Mouse (Mus musculus) CH12.LX (cell line): Measurements from ENCODE around the gene Dnajc15. TPM values are rescaled to one million over a fixed set of nuclear protein-coding genes. Genes with fewer than 3 reads are reported as not detected.

Experiments used
- DNase-seq: peaks from one replicate; pipeline ENCODE4 v3.0.0-alpha.2; 2013; ENCODE audit errors: extremely low read depth
- H3K27ac ChIP-seq: 2 replicates; pipeline ENCODE4 v1.5.1; 2012; ENCODE audit warnings: low read depth, mild to moderate bottlenecking, control low read depth, moderate library complexity; ENCODE audit not compliant: insufficient read depth
- H3K27me3 ChIP-seq: replicated peaks from 2 replicates; pipeline ENCODE3; 2012; ENCODE audit warnings: inconsistent platforms
- H3K36me3 ChIP-seq, 2 experiments: replicated peaks in 1 of 2; 2 replicates each; pipeline versions ENCODE3 to v1.6.1; 2012; ENCODE audit warnings: inconsistent platforms in 1 of 2, low read length in 1 of 2, mild to moderate bottlenecking in 1 of 2, mixed read lengths in 1 of 2, moderate library complexity in 1 of 2; ENCODE audit not compliant: control insufficient read depth in 1 of 2, insufficient read depth in 1 of 2
- H3K4me1 ChIP-seq, 2 experiments: 2 replicates each; pipeline ENCODE4 v1.6.1; 2012; ENCODE audit warnings: inconsistent platforms in 1 of 2, moderate library complexity in 1 of 2; ENCODE audit not compliant: insufficient read depth in 2 of 2, control insufficient read depth in 1 of 2
- H3K4me2 ChIP-seq: 2 replicates; pipeline ENCODE4 v1.6.1; 2012; ENCODE audit warnings: low read depth, mild to moderate bottlenecking, control low read depth; ENCODE audit not compliant: poor library complexity, insufficient read depth, severe bottlenecking
- H3K4me3 ChIP-seq, 3 experiments: fragments of 150-350 bp in 1 of 3; sonication (generic) in 1 of 3; replicated peaks in 1 of 3; 2 replicates each; pipeline versions ENCODE3 to v1.5.1; 2011 to 2012; ENCODE audit warnings: low read depth in 2 of 3, low read length in 2 of 3, mild to moderate bottlenecking in 2 of 3, moderate library complexity in 2 of 3, control low read depth in 1 of 3, improper control_type of control experiment in 1 of 3, inconsistent platforms in 1 of 3, mixed read lengths in 1 of 3; ENCODE audit not compliant: poor library complexity in 1 of 3
- H3K79me2 ChIP-seq: replicated peaks from 2 replicates; pipeline ENCODE4 v1.6.1; 2012; ENCODE audit warnings: mild to moderate bottlenecking, moderate library complexity; ENCODE audit not compliant: control insufficient read depth, poor library complexity, insufficient read depth, severe bottlenecking; ENCODE audit errors: extremely low read depth
- H3K9ac ChIP-seq: 2 replicates; pipeline ENCODE4 v1.6.1; 2012; ENCODE audit warnings: low read depth, mild to moderate bottlenecking, control low read depth, moderate library complexity; ENCODE audit not compliant: insufficient read depth
- H3K9me3 ChIP-seq: replicated peaks from 2 replicates; pipeline ENCODE3; 2012; ENCODE audit warnings: low read length, inconsistent platforms, mixed read lengths
- CHD2 ChIP-seq: IDR thresholded peaks from 2 replicates; pipeline ENCODE4 v1.6.1; 2011; ENCODE audit warnings: low read length, improper control_type of control experiment
- EP300 ChIP-seq: IDR thresholded peaks from 2 replicates; pipeline ENCODE4 v1.6.1; 2011; ENCODE audit warnings: low read length, improper control_type of control experiment
- GABPA ChIP-seq: IDR thresholded peaks from 2 replicates; pipeline ENCODE4 v1.6.1; 2012; ENCODE audit warnings: low read depth, low read length, improper control_type of control experiment, inconsistent platforms; ENCODE audit not compliant: insufficient replicate concordance
- JUN ChIP-seq: IDR thresholded peaks from 2 replicates; pipeline ENCODE4 v1.6.1; 2011; ENCODE audit warnings: low read depth, mild to moderate bottlenecking, low read length, improper control_type of control experiment, moderate library complexity; ENCODE audit not compliant: insufficient read depth
- JUND ChIP-seq: conservative IDR thresholded peaks from 2 replicates; pipeline ENCODE4 v1.6.1; 2011; ENCODE audit warnings: low read depth, low read length, improper control_type of control experiment
- MEF2A ChIP-seq: IDR thresholded peaks from 2 replicates; pipeline ENCODE4 v1.6.1; 2014; ENCODE audit warnings: low read depth, mild to moderate bottlenecking, inconsistent platforms, low read length, improper control_type of control experiment, borderline replicate concordance
- NRF1 ChIP-seq: IDR thresholded peaks from 2 replicates; pipeline ENCODE4 v1.6.1; 2014; ENCODE audit warnings: low read depth, mild to moderate bottlenecking, inconsistent platforms, low read length, improper control_type of control experiment, moderate library complexity
- POLR2AphosphoS2 ChIP-seq: IDR thresholded peaks from 2 replicates; pipeline ENCODE4 v1.6.1; 2011; ENCODE audit warnings: low read depth, low read length, improper control_type of control experiment
- SMC3 ChIP-seq: IDR thresholded peaks from 2 replicates; pipeline ENCODE4 v1.6.1; 2011; ENCODE audit warnings: low read depth, low read length, improper control_type of control experiment
- UBTF ChIP-seq: IDR thresholded peaks from 2 replicates; pipeline ENCODE4 v1.6.1; 2012; ENCODE audit warnings: low read depth, mild to moderate bottlenecking, inconsistent platforms, low read length, improper control_type of control experiment, moderate library complexity
- ZC3H11A ChIP-seq: IDR thresholded peaks from 2 replicates; pipeline ENCODE4 v1.6.1; 2012; ENCODE audit warnings: low read depth, mild to moderate bottlenecking, inconsistent platforms, low read length, improper control_type of control experiment
- ZNF384 ChIP-seq: IDR thresholded peaks from 2 replicates; pipeline ENCODE4 v1.6.1; 2012; ENCODE audit warnings: low read depth, low read length, improper control_type of control experiment, inconsistent platforms
- dilution Hi-C: fragments of 300-500 bp; cut with MboI; formaldehyde crosslinking; loops from 2 replicates; pipeline ENCODE4 v1.14.3; 2020; ENCODE audit warnings: low sequenced_read_pairs; ENCODE audit not compliant: extremely low pct_unique_long_range_greater_than_20kb, extremely low pct_ligation_motif_present
- in situ Hi-C: fragments of 300-500 bp; cut with MboI; formaldehyde crosslinking; loops from 3 replicates; pipeline ENCODE4 v1.14.3; 2019; ENCODE audit warnings: low sequenced_read_pairs, low pct_ligation_motif_present, low pct_unique_long_range_greater_than_20kb, mixed read lengths
- polyA plus RNA-seq: library from polyadenylated mRNA; unstranded; fragments of >175 nt; gene quantifications from 2 replicates; pipeline ENCODE4 v1.2.1, GENCODE M21; 2012; ENCODE audit warnings: low read depth; ENCODE audit not compliant: insufficient read length
- total RNA-seq, 2 experiments: library from RNA; depleted of rRNA; stranded (reverse); fragments of 300-350 nt in 1 of 2; fragments of >200 nt in 1 of 2; gene quantifications; 2 replicates each; pipeline ENCODE4 v1.2.3; 2012 to 2014

Dnajc15 gene
- total and polyA plus RNA-seq, 3 experiments, result 39.5 to 56.8 (median 41.7) TPM

- no peak for DNase-seq
These were observed 73.2 kb downstream of the Dnajc15 start for GRCm38 (mm10) chr14:77801571-77802267.

DNA sequence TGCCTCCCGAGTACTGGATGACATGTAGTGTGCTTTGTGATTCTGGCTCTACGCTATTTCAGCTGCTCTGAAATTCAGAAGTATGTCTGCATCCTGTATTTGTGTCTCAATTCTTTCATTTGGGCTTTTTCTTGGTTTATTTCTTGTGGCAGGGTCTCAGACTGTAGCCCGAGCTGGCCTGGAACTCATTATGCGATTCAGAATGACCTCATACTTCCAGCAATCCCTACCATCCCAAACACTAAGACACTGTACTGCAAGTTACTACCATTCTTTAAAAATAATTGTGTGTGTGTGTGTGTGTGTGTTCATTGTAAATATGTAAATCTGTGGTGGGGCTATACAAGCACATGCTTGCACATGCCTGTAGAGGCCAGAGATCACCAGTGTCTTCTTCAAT, 78.4 kb downstream of the Dnajc15 start:
- dilution Hi-C loops, result no loop called here
- Histone ChIP-seq H3K4me3 (no peak overlapping the region), H3K36me3 (no peaks in the 10 kb centered on the region), H3K79me2 (no peaks in the 10 kb centered on the region), H3K4me2 (no peak overlapping the region), H3K9me3 (no peaks in the 10 kb centered on the region), H3K4me1 (peaks cover 0 to 11% of the 10 kb centered on the region in 2 experiments; a peak in 2 of 4 replicates), H3K27me3 (no peaks in the 10 kb centered on the region), H3K9ac (no peak overlapping the region), H3K27ac (no peak overlapping the region)
- in situ Hi-C loops, result no loop called here
- no peak for TF ChIP-seq POLR2AphosphoS2
- TF ChIP-seq EP300, result no peak
- no peak for TF ChIP-seq JUND
- TF ChIP-seq NRF1, result no peak
- no peak for TF ChIP-seq CHD2
- no peak for DNase-seq

More at GRCm38 (mm10) chr14:77801571-77802267, 73.2 kb downstream of the Dnajc15 start:
- Histone ChIP-seq H3K27ac (no peak overlapping the region), H3K9me3 (no peaks in the 10 kb centered on the region), H3K4me1 (no peaks in the 10 kb centered on the region), H3K9ac (no peak overlapping the region), H3K4me2 (no peak overlapping the region), H3K79me2 (no peaks in the 10 kb centered on the region), H3K27me3 (no peaks in the 10 kb centered on the region), H3K36me3 (no peaks in the 10 kb centered on the region), H3K4me3 (no peak overlapping the region)
- in situ Hi-C loops (no loop called here), dilution Hi-C loops (no loop called here)
- TF ChIP-seq ZNF384 (no peak), MEF2A (no peak), SMC3 (no peak), JUN (no peak)

- no peaks in the 10 kb centered on the region for H3K27me3 ChIP-seq
- no peaks in the 10 kb centered on the region for H3K9me3 ChIP-seq
- H3K27ac ChIP-seq, result no peak overlapping the region
- no peak overlapping the region for H3K4me3 ChIP-seq
- no peak overlapping the region for H3K9ac ChIP-seq
- dilution Hi-C loops, result no loop called here
- in situ Hi-C loops, result no loop called here
- no peak overlapping the region for H3K4me2 ChIP-seq
- H3K36me3 ChIP-seq, result no peaks in the 10 kb centered on the region
- DNase-seq, result no peak
- peaks cover 0 to 11% of the 10 kb centered on the region in 2 experiments; a peak in 2 of 4 replicates for H3K4me1 ChIP-seq
- TF ChIP-seq ZC3H11A (no peak), UBTF (no peak), GABPA (no peak)
- no peaks in the 10 kb centered on the region for H3K79me2 ChIP-seq
These were observed 79.7 kb downstream of the Dnajc15 start for GRCm38 (mm10) chr14:77795240-77795639.
